ENCODE assay signal across 11 mouse cellular contexts in the genomic region with DNA sequence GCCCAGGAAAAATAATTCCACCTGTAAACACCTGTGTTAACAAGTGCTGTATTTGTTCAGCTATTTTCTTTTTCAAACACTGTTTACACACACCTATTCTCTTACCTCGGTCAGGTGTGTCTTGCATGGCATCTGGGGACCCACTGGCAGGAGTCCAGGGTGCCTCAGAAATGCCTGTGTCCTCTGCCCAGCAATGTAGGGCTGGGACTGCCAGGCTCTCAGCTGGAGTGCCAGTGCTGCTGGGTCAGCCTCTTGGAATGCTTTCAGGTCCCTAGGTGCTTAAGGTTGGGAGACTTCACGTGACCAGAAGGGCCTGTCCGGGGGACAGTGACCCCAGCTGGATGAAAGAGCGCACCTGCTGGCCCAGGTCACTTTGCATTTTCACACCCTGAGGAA.
DNase-seq lines count a peak whose midpoint lies in the region; ATAC-seq and TF ChIP-seq lines count a peak whose summit lies in the region.
"Had no signal": no experiment of that assay in that cellular context is flagged by ENCODE, and none has a peak within 500 bp of the region (broad histone marks: within the 10 kb centered on the region; RNA-seq: fewer than 3 reads in every experiment).

No protein-coding gene starts in this region.

- H3K9ac ChIP-seq in forebrain, embryonic 15.5 days (replicated peaks): no peak overlapping the region
- H3K9ac ChIP-seq in hindbrain, postnatal 0 days (replicated peaks; ENCODE audit: low read length): no peak overlapping the region
- H3K9ac ChIP-seq: forebrain, postnatal 0 days; liver, embryonic 15.5 days; neural tube, embryonic 13.5 days had no signal

- H3K4me2 ChIP-seq in forebrain, embryonic 15.5 days (replicated peaks): no peak overlapping the region
- H3K4me2 ChIP-seq in hindbrain, postnatal 0 days (ENCODE audit: low read depth, low read length): no peak overlapping the region
- H3K4me2 ChIP-seq: liver, embryonic 15.5 days; neural tube, embryonic 13.5 days had no signal

- H3K4me3 ChIP-seq in forebrain, embryonic 10.5 days: no peak overlapping the region
- H3K4me3 ChIP-seq in forebrain, embryonic 15.5 days: no peak overlapping the region
- 0 out of 2 replicates have a peak overlapping the region, but pooled peaks have one; percentile 13 for H3K4me3 ChIP-seq in E14TG2a.4 (replicated peaks; ENCODE audit: low read length)
- H3K4me3 ChIP-seq in hindbrain, postnatal 0 days (ENCODE audit: low read length): no peak overlapping the region
- H3K4me3 ChIP-seq: liver, embryonic 15.5 days; neural tube, embryonic 13.5 days had no signal

- no peak for TF ChIP-seq CTCF in E14TG2a.4 (conservative IDR thresholded peaks at IDR 0.05; ENCODE audit: low read length)
- TF ChIP-seq CTCF in hindbrain, postnatal 0 days (IDR thresholded peaks at IDR 0.05; ENCODE audit: low read depth): no peak

- H3K4me1 ChIP-seq in forebrain, embryonic 10.5 days: peaks cover 29% of the 10 kb centered on the region
- H3K4me1 ChIP-seq in forebrain, embryonic 15.5 days: no peaks in the 10 kb centered on the region
- peaks cover 39% of the 10 kb centered on the region for H3K4me1 ChIP-seq in E14TG2a.4 (replicated peaks; ENCODE audit: low read depth, low read length)
- no peaks in the 10 kb centered on the region for H3K4me1 ChIP-seq in hindbrain, postnatal 0 days (ENCODE audit: insufficient read depth, low read length)

- H3K27me3 ChIP-seq in forebrain, embryonic 10.5 days (ENCODE audit: poor library complexity, severe bottlenecking): no peaks in the 10 kb centered on the region
- no peaks in the 10 kb centered on the region for H3K27me3 ChIP-seq in forebrain, embryonic 15.5 days
- H3K27me3 ChIP-seq in E14TG2a.4 (ENCODE audit: insufficient read depth, low read length): peaks cover 5% of the 10 kb centered on the region; the same call in 1 of the 2 replicates
- H3K27me3 ChIP-seq in hindbrain, postnatal 0 days (ENCODE audit: insufficient read depth, low read length): no peaks in the 10 kb centered on the region
- H3K27me3 ChIP-seq: liver, embryonic 15.5 days; neural tube, embryonic 13.5 days had no signal

- ATAC-seq in forebrain, embryonic 15.5 days (replicated peaks): no peak
- ATAC-seq in hindbrain, postnatal 0 days: no peak
- ATAC-seq: forebrain, postnatal 0 days had no signal

- WGBS in forebrain, embryonic 10.5 days: 32% methylated on average over 4 of the region's 4 CpGs
- 44% methylated on average over 4 of the region's 4 CpGs for whole genome bisulfite sequencing in forebrain, embryonic 15.5 days
- WGBS in hindbrain, postnatal 0 days: 25% methylated on average over 4 of the region's 4 CpGs

- H3K36me3 ChIP-seq in forebrain, embryonic 10.5 days (replicated peaks): no peaks in the 10 kb centered on the region
- no peaks in the 10 kb centered on the region for H3K36me3 ChIP-seq in forebrain, embryonic 15.5 days
- no peaks in the 10 kb centered on the region for H3K36me3 ChIP-seq in E14TG2a.4 (ENCODE audit: insufficient read depth, low read length)
- H3K36me3 ChIP-seq in hindbrain, postnatal 0 days (ENCODE audit: insufficient read depth, low read length): no peaks in the 10 kb centered on the region
- H3K36me3 ChIP-seq: liver, embryonic 15.5 days; neural tube, embryonic 13.5 days had no signal

- 0 out of 2 replicates have a peak, but pooled peaks cover 5% of the 10 kb centered on the region for H3K9me3 ChIP-seq in forebrain, embryonic 10.5 days
- H3K9me3 ChIP-seq in forebrain, embryonic 15.5 days: no peaks in the 10 kb centered on the region
- H3K9me3 ChIP-seq in E14TG2a.4 (ENCODE audit: low read length): peaks cover 4% of the 10 kb centered on the region; the same call in 1 of the 2 replicates
- H3K9me3 ChIP-seq in hindbrain, postnatal 0 days (ENCODE audit: low read length): no peaks in the 10 kb centered on the region
- H3K9me3 ChIP-seq: liver, embryonic 15.5 days; neural tube, embryonic 13.5 days had no signal

- no peak for DNase-seq in forebrain, embryonic 10.5 days (ENCODE audit: extremely low spot score, low spot score)
- peak; percentile 92 for DNase-seq in kidney, adult 9 months
- peak; percentile 77 for DNase-seq in lung, postnatal 10 days
- no peak for DNase-seq in hindbrain, postnatal 0 days (ENCODE audit: low spot score)
- DNase-seq in right cerebral cortex, postnatal 25 days: no peak
- no peak for DNase-seq in right cerebral cortex, postnatal 36 days (ENCODE audit: low spot score in 2 of 2)
- DNase-seq: forebrain, postnatal 0 days had no signal

- peak overlapping the region; percentile 9; the same call in 1 of the 2 replicates for H3K27ac ChIP-seq in forebrain, embryonic 10.5 days
- H3K27ac ChIP-seq in forebrain, embryonic 15.5 days (replicated peaks): no peak overlapping the region
- no peak overlapping the region for H3K27ac ChIP-seq in hindbrain, postnatal 0 days
- H3K27ac ChIP-seq: liver, embryonic 15.5 days; neural tube, embryonic 13.5 days had no signal

Comparison
In these comparisons a context has a peak if more than half of its experiments do, and no peak if none do; other contexts are left out.
1. DNase-seq: peak in kidney, adult 9 months (single experiment) and lung, postnatal 10 days (single experiment); none in forebrain, embryonic 10.5 days (single experiment), hindbrain, postnatal 0 days (single experiment), right cerebral cortex, postnatal 25 days (single experiment) and right cerebral cortex, postnatal 36 days (0 of 2).